Mouse (Mus musculus) cerebellum, adult 8-10 months (tissue): ENCODE data around the gene Tigar.

Experiments used
- DNase-seq: peaks from one replicate; pipeline ENCODE4 v3.0.0; 2022

The Tigar gene

GRCm38 (mm10) chr6:127079867-127080731, 29.3 kb downstream of the Tigar start:
- peak; percentile 71 for DNase-seq

DNA sequence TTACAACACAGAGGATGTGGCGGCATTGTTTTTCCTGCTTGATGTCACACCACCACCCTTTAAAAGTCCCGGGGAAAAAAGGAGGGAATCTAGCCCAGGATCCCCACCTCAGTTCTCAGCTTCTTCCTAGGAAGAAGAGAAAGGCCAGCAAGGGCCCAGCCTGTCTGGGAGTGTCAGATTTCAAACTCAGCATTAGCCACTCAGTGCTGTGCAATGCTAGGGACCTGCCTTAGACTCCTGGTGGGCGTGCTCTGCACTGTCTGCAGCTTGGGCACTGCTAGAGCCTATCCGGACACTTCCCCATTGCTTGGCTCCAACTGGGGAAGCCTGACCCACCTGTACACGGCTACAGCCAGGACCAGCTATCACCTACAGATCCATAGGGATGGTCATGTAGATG, 36.5 kb downstream of the Tigar start, which contains the start of gene Fgf23:
Fgf23 (plus strand) TSS at position 86 of the 400 bp plus-strand sequence.
- DNase-seq, result no peak

DNA sequence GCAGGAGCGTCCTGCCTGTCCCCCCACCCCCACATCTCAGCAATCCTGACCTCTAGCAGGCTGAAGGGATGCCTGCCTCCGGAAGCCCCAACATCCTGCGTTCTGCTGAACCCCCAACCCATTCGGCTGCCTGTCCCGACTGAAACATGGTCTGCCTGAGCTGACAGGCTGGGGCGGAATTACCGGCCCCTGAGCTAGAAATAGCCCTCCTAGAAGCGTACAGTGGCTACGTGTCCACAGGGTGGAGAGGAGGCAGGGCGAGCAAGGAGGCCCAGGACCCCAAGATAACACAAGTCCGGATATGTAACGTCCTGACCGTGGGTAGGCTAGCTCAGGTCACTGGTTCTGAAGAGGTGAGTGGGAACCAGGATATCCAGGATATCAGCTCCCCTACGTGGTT, 44.5 kb downstream of the Tigar start:
- no peak for DNase-seq

DNA sequence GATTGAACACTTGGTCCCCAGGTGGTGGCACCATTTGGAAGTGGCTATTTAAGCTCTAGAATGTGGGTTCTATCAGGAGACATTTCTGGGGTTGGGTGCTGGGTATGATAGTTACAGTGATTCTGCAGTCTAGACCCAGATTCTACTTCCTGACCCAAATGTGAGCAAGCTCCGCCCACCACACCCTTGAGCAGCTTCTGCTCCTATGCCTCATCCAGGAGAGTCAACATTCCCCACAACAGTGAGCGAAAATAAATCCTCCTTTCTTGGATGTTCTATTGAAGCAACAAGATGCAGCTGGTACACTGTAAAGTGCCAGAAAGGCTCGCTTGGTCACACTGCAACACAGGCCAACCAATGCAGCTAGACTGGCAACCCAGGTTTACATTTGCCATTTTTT, 45.4 kb downstream of the Tigar start:
- DNase-seq, result no peak

DNA sequence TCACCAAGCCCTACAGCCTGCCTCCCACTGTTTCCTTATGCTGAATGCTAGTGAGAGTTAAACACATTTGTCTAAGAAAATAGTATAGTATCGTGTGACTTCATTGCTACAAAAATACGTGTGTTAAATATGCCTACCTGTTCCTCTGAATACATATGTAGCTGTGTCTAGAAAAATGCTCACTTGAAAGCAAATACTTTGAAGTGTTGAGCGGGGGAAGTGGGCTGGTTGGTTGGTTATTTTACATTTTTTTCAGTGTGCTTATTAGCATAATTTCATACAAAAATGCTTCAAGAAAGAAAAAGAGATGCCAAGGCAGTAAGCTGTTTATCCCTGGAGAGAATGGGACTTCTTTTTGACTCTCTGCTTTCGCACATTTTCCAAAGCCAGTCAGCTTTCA, 49.4 kb downstream of the Tigar start:
- no peak for DNase-seq

DNA sequence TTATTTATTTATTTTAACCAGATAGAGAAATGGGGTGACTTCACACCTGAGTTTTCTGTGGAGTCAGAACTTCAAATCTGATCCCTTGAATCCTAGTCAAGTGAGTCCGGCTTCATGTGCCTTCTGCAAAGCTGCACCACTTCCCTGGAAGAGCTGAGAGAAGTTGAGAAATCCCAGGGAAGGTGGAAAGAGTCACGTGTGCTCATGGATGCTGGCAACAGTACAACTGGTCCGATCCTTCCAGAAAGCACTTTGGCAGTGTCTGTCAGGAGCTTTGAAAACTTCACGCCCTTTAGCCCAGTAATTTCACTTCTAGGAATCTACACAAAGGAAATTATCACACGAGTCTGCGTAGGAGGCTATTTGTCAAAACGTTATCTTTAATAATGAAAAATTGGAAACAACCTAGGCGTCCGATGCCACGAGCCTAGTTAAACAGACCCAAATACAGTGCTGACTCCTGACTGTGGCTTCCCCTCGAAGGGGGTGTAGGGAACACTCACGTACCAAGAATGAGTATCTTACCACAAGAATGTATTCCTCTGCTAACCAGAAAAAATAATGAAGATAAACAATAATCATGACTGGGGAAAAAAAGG, 52.3 kb downstream of the Tigar start:
- no peak for DNase-seq

GRCm38 (mm10) chr6:127050847-127051246, 58.5 kb downstream of the Tigar start:
- DNase-seq, result no peak

DNA sequence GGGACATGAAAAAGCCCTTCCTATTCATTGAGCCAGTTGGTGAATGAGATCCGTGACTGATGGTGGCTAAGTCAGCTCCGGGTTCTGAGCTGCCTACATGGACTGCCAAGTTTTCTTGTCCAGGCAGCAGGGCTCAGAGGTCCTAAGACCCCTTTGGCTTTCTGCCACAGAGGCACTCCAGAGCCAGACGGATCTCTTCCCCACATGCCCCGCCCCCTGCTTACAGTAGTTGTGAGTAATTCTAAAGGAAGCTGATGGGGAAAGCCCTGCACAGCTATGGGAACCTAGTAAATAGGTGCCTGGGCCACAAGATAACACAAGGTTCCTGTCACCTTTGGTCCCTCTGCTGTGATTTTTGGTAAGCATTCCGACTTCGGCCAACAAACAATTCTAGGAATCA, 64.4 kb downstream of the Tigar start:
- no peak for DNase-seq
